Mouse (Mus musculus) testis, adult 2 months (tissue): ENCODE measurements at regions not wholly inside any gene's neighbourhood (a gene's known extent, or its start where the extent isn't known, plus 50 kb on each side); places are given as distances from the start of the nearest gene placed in this dataset.

Experiments
- H3K27ac ChIP-seq: fragments of 200-500 bp; 2 replicates; pipeline ENCODE4 v1.5.1; 2012; ENCODE audit warnings: low read depth, low read length; ENCODE audit not compliant: control insufficient read depth, insufficient read depth
- H3K27me3 ChIP-seq: fragments of 200-500 bp; 2 replicates; pipeline ENCODE4 v1.6.1; 2012; ENCODE audit warnings: mild to moderate bottlenecking, low read length, moderate library complexity; ENCODE audit not compliant: control insufficient read depth, insufficient read depth
- H3K36me3 ChIP-seq: fragments of 200-500 bp; 2 replicates; pipeline ENCODE4 v1.6.1; 2012; ENCODE audit warnings: mild to moderate bottlenecking, low read length; ENCODE audit not compliant: control insufficient read depth, insufficient read depth
- H3K4me1 ChIP-seq: fragments of 200-500 bp; 2 replicates; pipeline ENCODE4 v1.6.1; 2012; ENCODE audit warnings: low read length; ENCODE audit not compliant: control insufficient read depth, insufficient read depth
- H3K4me3 ChIP-seq: fragments of 200-500 bp; 2 replicates; pipeline ENCODE4 v1.5.1; 2012; ENCODE audit warnings: low read depth, mild to moderate bottlenecking, low read length, moderate library complexity, mixed read lengths; ENCODE audit not compliant: control insufficient read depth
- CTCF ChIP-seq: fragments of 200-500 bp; IDR thresholded peaks from 2 replicates; pipeline ENCODE4 v1.5.1; 2012; ENCODE audit warnings: low read depth, mild to moderate bottlenecking, inconsistent platforms, low read length, moderate library complexity; ENCODE audit not compliant: control insufficient read depth, insufficient read depth, insufficient replicate concordance
- POLR2A ChIP-seq: fragments of 200-500 bp; IDR thresholded peaks from 2 replicates; pipeline ENCODE4 v1.6.1; 2012; ENCODE audit warnings: low read depth, mild to moderate bottlenecking, inconsistent platforms, low read length, moderate library complexity; ENCODE audit not compliant: control insufficient read depth

GRCm38 (mm10) chr13:71558477-71559215 lies 404.9 kb downstream of the Irx1 start:
- Histone ChIP-seq H3K27ac (no peak overlapping the region), H3K4me3 (no peak overlapping the region), H3K36me3 (no peaks in the 10 kb centered on the region), H3K27me3 (no peaks in the 10 kb centered on the region), H3K4me1 (no peaks in the 10 kb centered on the region)
- no peak for TF ChIP-seq CTCF

DNA sequence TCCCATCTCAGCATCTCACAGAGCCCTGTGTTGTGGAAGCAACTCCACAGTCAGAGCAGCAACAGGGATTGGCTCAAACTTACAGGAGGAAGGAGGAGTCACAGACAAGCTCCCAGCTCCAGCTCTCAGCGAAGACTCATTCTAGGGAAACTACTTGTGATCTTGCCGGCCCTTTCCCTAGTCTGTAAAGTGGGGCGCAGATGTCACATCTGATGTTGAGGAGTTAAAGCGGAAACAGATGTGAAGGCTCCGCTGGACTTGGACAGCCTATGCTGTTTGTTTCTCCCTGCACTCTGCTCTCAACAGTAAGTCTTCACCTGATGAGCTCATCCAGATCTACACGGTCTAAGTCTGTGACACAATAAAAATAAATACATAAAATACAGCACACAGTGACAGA lies 408.1 kb downstream of the Irx1 start:
- no peak overlapping the region for H3K27ac ChIP-seq
- no peak for TF ChIP-seq CTCF
- no peaks in the 10 kb centered on the region for H3K36me3 ChIP-seq
- H3K4me1 ChIP-seq = no peaks in the 10 kb centered on the region
- no peak overlapping the region for H3K4me3 ChIP-seq
- no peaks in the 10 kb centered on the region for H3K27me3 ChIP-seq

DNA sequence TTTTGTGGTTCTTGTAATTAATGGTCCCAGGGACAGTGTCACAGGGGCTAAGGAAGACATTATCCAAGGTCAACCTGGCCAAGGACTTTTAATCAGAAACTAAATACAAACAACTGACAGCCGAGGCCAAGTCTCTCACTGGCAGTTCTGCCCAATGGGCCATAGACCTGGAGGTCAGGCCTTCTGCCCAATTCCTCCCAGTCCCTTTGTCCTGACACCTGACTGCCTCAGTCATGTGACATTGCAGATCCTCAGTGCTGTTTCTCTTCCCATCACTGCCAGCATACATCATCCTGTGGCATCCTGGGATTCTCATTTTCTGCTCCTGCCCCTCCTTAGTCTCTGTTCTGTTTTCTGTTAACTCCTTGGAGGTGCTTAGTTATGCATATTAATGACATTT lies 413.4 kb downstream of the Irx1 start:
- H3K4me1 ChIP-seq = no peaks in the 10 kb centered on the region
- H3K27ac ChIP-seq = no peak overlapping the region
- H3K27me3 ChIP-seq = no peaks in the 10 kb centered on the region
- no peak overlapping the region for H3K4me3 ChIP-seq
- H3K36me3 ChIP-seq = no peaks in the 10 kb centered on the region
- TF ChIP-seq POLR2A = no peak
- TF ChIP-seq CTCF = no peak

- TF ChIP-seq POLR2A (no peak), CTCF (no peak)
- H3K27me3 ChIP-seq = no peaks in the 10 kb centered on the region
- H3K27ac ChIP-seq = no peak overlapping the region
- no peaks in the 10 kb centered on the region for H3K4me1 ChIP-seq
- no peaks in the 10 kb centered on the region for H3K36me3 ChIP-seq
- no peak overlapping the region for H3K4me3 ChIP-seq
These were observed 414.2 kb downstream of the Irx1 start for GRCm38 (mm10) chr13:71549206-71549831.

GRCm38 (mm10) chr13:71538226-71538625 lies 425.3 kb downstream of the Irx1 start:
- TF ChIP-seq POLR2A (no peak), CTCF (no peak)
- no peaks in the 10 kb centered on the region for H3K27me3 ChIP-seq
- H3K4me3 ChIP-seq = no peak overlapping the region
- H3K36me3 ChIP-seq = no peaks in the 10 kb centered on the region
- no peak overlapping the region for H3K27ac ChIP-seq
- no peaks in the 10 kb centered on the region for H3K4me1 ChIP-seq

- no peaks in the 10 kb centered on the region for H3K27me3 ChIP-seq
- H3K4me1 ChIP-seq = no peaks in the 10 kb centered on the region
- no peak for TF ChIP-seq POLR2A
- no peak for TF ChIP-seq CTCF
- H3K4me3 ChIP-seq = no peak overlapping the region
- H3K27ac ChIP-seq = no peak overlapping the region
- H3K36me3 ChIP-seq = no peaks in the 10 kb centered on the region
These were observed 430.6 kb downstream of the Irx1 start for GRCm38 (mm10) chr13:71532796-71533351.

DNA sequence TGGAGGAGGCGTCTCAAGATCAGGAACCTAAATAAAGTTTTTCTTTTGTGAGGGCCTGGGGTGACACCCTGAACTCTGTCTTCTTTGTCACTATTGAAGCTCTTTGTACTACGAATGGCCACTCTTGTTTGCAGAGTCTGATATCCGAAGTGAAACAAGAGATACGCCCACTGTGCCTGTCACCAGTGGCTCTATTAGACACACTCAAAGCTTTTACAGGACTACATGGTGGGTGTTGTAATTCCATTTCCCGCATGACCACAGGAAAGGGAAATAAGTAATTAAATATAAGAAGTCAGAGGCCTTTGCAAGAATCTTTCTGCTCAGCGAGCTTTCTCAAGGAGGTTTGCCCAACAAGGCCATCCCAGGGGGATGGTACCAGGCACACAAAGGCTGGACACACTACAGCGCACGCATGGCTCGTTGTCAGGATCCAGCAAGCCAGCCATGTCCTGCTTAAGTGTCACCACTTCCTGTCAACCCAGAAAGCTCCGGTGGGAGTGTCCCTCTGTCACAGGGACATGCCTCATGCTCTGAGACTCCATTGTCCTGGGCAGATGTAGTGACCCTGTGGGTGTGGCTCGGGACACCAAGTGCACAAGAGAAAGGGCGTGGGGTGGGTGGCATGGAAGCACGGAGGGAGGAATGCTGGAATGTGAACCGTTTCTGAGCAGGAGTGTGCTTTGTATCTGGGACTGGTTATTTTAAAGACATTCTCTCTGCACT lies 434.0 kb downstream of the Irx1 start:
- Histone ChIP-seq H3K27ac (no peak overlapping the region), H3K4me3 (no peak overlapping the region), H3K27me3 (no peaks in the 10 kb centered on the region), H3K36me3 (no peaks in the 10 kb centered on the region), H3K4me1 (no peaks in the 10 kb centered on the region)
- TF ChIP-seq POLR2A = no peak
- no peak for TF ChIP-seq CTCF
